Mouse (Mus musculus) effector memory CD4-positive, alpha-beta T cell, adult 7 months (primary cell): Measurements from ENCODE around the gene Cntnap2. TPM values are rescaled to one million over a fixed set of nuclear protein-coding genes. Genes with fewer than 3 reads are reported as not detected.

ENCODE experiments used
- polyA plus RNA-seq: library from polyadenylated mRNA; unstranded; fragments of 100-300 nt; shearing (Covaris generic); gene quantifications from one replicate; pipeline ENCODE4 v1.2.1, GENCODE M21; 2017

The Cntnap2 gene
- polyA plus RNA-seq, result 0.13 TPM

DNA sequence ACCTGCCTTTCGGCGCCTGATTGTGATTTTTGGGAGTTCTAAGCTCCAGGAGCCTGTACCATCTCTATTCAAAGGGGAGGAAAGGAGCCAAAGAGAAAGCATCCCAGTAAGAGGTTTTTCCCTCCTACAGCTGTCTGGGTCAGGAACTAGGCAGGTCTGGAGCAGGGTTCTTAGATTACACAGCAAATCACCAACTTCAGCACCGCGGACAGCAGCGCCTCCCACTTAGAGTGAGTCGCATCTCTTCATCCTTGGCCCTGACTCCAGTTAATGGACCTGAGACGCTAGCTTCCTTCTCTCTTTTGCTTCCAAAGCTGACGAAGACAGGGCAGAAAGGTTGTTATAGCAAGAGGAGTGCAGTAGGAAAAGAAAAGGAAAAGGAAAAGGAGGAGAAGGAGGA is at the start of gene Cntnap2:
TSS of gene Cntnap2 (plus strand) at position 267 of the 400 bp plus-strand sequence.

